Mouse (Mus musculus) MEL (cell line): ENCODE data around the gene CT030661.1. TPM values are rescaled to one million over a fixed set of nuclear protein-coding genes. Genes with fewer than 3 reads are reported as not detected.
A peak's percentile ranks its signal among the peaks of the same experiment; 100 is the strongest.
"Not testable (repeated sequence)": the region's sequence is repeated elsewhere in the genome, so short reads cannot be mapped to it uniquely, and the experiment has no call there.

Experiments
- DNase-seq: peaks from one replicate; pipeline ENCODE4 v3.0.0; 2011; ENCODE audit warnings: low read depth, low spot score
- H3K27ac ChIP-seq: 2 replicates; pipeline ENCODE4 v1.5.1; 2012; ENCODE audit warnings: low read depth, mild to moderate bottlenecking, control low read depth, low read length, moderate library complexity; ENCODE audit not compliant: control insufficient read depth
- H3K27me3 ChIP-seq, 2 experiments: fragments of 150-350 bp in 1 of 2; sonication (generic) in 1 of 2; 2 replicates each; pipeline ENCODE4 v1.6.1; 2012; ENCODE audit warnings: low read length in 2 of 2, mild to moderate bottlenecking in 2 of 2, improper control_type of control experiment in 1 of 2, moderate library complexity in 1 of 2; ENCODE audit not compliant: insufficient read depth in 2 of 2, control insufficient read depth in 1 of 2
- H3K36me3 ChIP-seq, 2 experiments: 2 replicates each; pipeline ENCODE4 v1.6.1; 2012 to 2014; ENCODE audit warnings: low read length in 2 of 2, improper control_type of control experiment in 1 of 2, inconsistent platforms in 1 of 2, mild to moderate bottlenecking in 1 of 2; ENCODE audit not compliant: insufficient read depth in 2 of 2, control insufficient read depth in 1 of 2
- H3K4me1 ChIP-seq, 2 experiments: fragments of 150-350 bp in 1 of 2; sonication (generic) in 1 of 2; 2 replicates each; pipeline ENCODE4 v1.6.1; 2012; ENCODE audit warnings: low read length in 2 of 2, improper control_type of control experiment in 1 of 2, mild to moderate bottlenecking in 1 of 2; ENCODE audit not compliant: insufficient read depth in 2 of 2, control insufficient read depth in 1 of 2
- H3K4me3 ChIP-seq, 2 experiments: fragments of 150-350 bp in 1 of 2; sonication (generic) in 1 of 2; 2 replicates each; pipeline ENCODE4 v1.5.1; 2012; ENCODE audit warnings: low read depth in 2 of 2, low read length in 2 of 2, mild to moderate bottlenecking in 2 of 2, moderate library complexity in 2 of 2, control low read depth in 1 of 2, improper control_type of control experiment in 1 of 2; ENCODE audit not compliant: control insufficient read depth in 1 of 2, insufficient read depth in 1 of 2
- H3K79me2 ChIP-seq: 2 replicates; pipeline ENCODE4 v1.6.1; 2012; ENCODE audit warnings: mild to moderate bottlenecking, low read length, moderate library complexity; ENCODE audit not compliant: control insufficient read depth, poor library complexity, insufficient read depth
- H3K9ac ChIP-seq: 2 replicates; pipeline ENCODE4 v1.6.1; 2012; ENCODE audit warnings: low read depth, mild to moderate bottlenecking, control low read depth, low read length, moderate library complexity; ENCODE audit not compliant: control insufficient read depth, poor library complexity, severe bottlenecking
- H3K9me3 ChIP-seq: fragments of 150-350 bp; sonication (generic); replicated peaks from 2 replicates; pipeline ENCODE4 v1.6.1; 2012; ENCODE audit warnings: mild to moderate bottlenecking, low read length, improper control_type of control experiment, moderate library complexity; ENCODE audit not compliant: insufficient read depth
- E2F4 ChIP-seq: IDR thresholded peaks from 2 replicates; pipeline ENCODE4 v1.6.1; 2011; ENCODE audit warnings: low read depth, low read length, improper control_type of control experiment, borderline replicate concordance
- GABPA ChIP-seq: IDR thresholded peaks from 2 replicates; pipeline ENCODE4 v1.6.1; 2012; ENCODE audit warnings: low read depth, mild to moderate bottlenecking, inconsistent platforms, low read length, improper control_type of control experiment, moderate library complexity
- HCFC1 ChIP-seq: IDR thresholded peaks from 2 replicates; pipeline ENCODE4 v1.6.1; 2012; ENCODE audit warnings: low read depth, mild to moderate bottlenecking, inconsistent platforms, low read length, improper control_type of control experiment, moderate library complexity
- JUND ChIP-seq: IDR thresholded peaks from 2 replicates; pipeline ENCODE4 v1.6.1; 2011; ENCODE audit warnings: low read depth, mild to moderate bottlenecking, improper control_type of control experiment, low read length
- MAX ChIP-seq: IDR thresholded peaks from 2 replicates; pipeline ENCODE4 v1.6.1; 2011; ENCODE audit warnings: low read length, improper control_type of control experiment
- MAZ ChIP-seq: IDR thresholded peaks from 2 replicates; pipeline ENCODE4 v1.6.1; 2012; ENCODE audit warnings: low read depth, mild to moderate bottlenecking, inconsistent platforms, low read length, improper control_type of control experiment
- MXI1 ChIP-seq: IDR thresholded peaks from 2 replicates; pipeline ENCODE4 v1.6.1; 2011; ENCODE audit warnings: mild to moderate bottlenecking, low read depth, low read length, improper control_type of control experiment
- MYC ChIP-seq: IDR thresholded peaks from 2 replicates; pipeline ENCODE4 v1.6.1; 2011; ENCODE audit warnings: low read depth, mild to moderate bottlenecking, low read length, improper control_type of control experiment, moderate library complexity
- NELFE ChIP-seq: IDR thresholded peaks from 2 replicates; pipeline ENCODE4 v1.6.1; 2011; ENCODE audit warnings: low read depth, low read length, improper control_type of control experiment
- NRF1 ChIP-seq: IDR thresholded peaks from 2 replicates; pipeline ENCODE4 v1.6.1; 2014; ENCODE audit warnings: low read depth, mild to moderate bottlenecking, inconsistent platforms, low read length, improper control_type of control experiment, moderate library complexity; ENCODE audit not compliant: poor library complexity, insufficient read depth, severe bottlenecking
- POLR2A ChIP-seq, 2 experiments: IDR thresholded peaks; 2 replicates each; pipeline ENCODE4 v1.6.1; 2011 to 2012; ENCODE audit warnings: low read length in 2 of 2, mild to moderate bottlenecking in 2 of 2, control low read depth in 1 of 2, improper control_type of control experiment in 1 of 2, low read depth in 1 of 2, moderate library complexity in 1 of 2; ENCODE audit not compliant: control insufficient read depth in 1 of 2, insufficient read depth in 1 of 2, poor library complexity in 1 of 2
- POLR2AphosphoS5 ChIP-seq: IDR thresholded peaks from 2 replicates; pipeline ENCODE4 v1.6.1; 2012; ENCODE audit warnings: low read depth, borderline replicate concordance, mild to moderate bottlenecking, inconsistent platforms, low read length, moderate library complexity, mixed read lengths
- RCOR1 ChIP-seq: IDR thresholded peaks from 2 replicates; pipeline ENCODE4 v1.6.1; 2012; ENCODE audit warnings: low read depth, mild to moderate bottlenecking, inconsistent platforms, low read length, improper control_type of control experiment
- TAL1 ChIP-seq: IDR thresholded peaks from 2 replicates; pipeline ENCODE4 v1.6.1; 2012; ENCODE audit warnings: mild to moderate bottlenecking, inconsistent platforms, low read length, moderate library complexity, mixed read lengths
- TBP ChIP-seq: IDR thresholded peaks from 2 replicates; pipeline ENCODE4 v1.8.0; 2011; ENCODE audit warnings: low read depth, low read length, improper control_type of control experiment
- TCF12 ChIP-seq: IDR thresholded peaks from 2 replicates; pipeline ENCODE4 v1.6.1; 2014; ENCODE audit warnings: low read depth, mild to moderate bottlenecking, inconsistent platforms, low read length, improper control_type of control experiment, moderate library complexity
- USF1 ChIP-seq: IDR thresholded peaks from 2 replicates; pipeline ENCODE4 v1.6.1; 2014; ENCODE audit warnings: low read depth, mild to moderate bottlenecking, inconsistent platforms, low read length, improper control_type of control experiment, moderate library complexity
- USF2 ChIP-seq, 2 experiments: IDR thresholded peaks; 2 replicates each; pipeline ENCODE4 v1.6.1; 2011 to 2012; ENCODE audit warnings: improper control_type of control experiment in 2 of 2, low read length in 2 of 2, borderline replicate concordance in 1 of 2, inconsistent platforms in 1 of 2, low read depth in 1 of 2, mild to moderate bottlenecking in 1 of 2; ENCODE audit not compliant: insufficient read depth in 1 of 2
- ZC3H11A ChIP-seq: IDR thresholded peaks from 2 replicates; pipeline ENCODE4 v1.6.1; 2012; ENCODE audit warnings: low read depth, mild to moderate bottlenecking, inconsistent platforms, low read length, improper control_type of control experiment
- polyA plus RNA-seq, 2 experiments: library from polyadenylated mRNA; stranded (reverse) in 1 of 2; unstranded in 1 of 2; fragments of >175 nt in 1 of 2; fragments of >200 nt in 1 of 2; gene quantifications; 2 replicates each; pipeline versions ENCODE4 v1.2.1 to v1.2.4; 2012; ENCODE audit warnings: low replicate concordance in 2 of 2, low read depth in 1 of 2; ENCODE audit not compliant: insufficient read length in 2 of 2, insufficient read depth in 1 of 2, missing spikeins in 1 of 2
- total RNA-seq: library from RNA; depleted of rRNA; stranded (reverse); fragments of 300-350 nt; gene quantifications from 2 replicates; pipeline ENCODE4 v1.2.3, GENCODE M21; 2012; rRNA removed

CT030661.1 gene
- 6.0 and 7.0 TPM in 2 replicates for total RNA-seq
- 1 to 10 TPM in 1 of 2 experiments, not detected in 1; 4.1 TPM for polyA plus RNA-seq

DNA sequence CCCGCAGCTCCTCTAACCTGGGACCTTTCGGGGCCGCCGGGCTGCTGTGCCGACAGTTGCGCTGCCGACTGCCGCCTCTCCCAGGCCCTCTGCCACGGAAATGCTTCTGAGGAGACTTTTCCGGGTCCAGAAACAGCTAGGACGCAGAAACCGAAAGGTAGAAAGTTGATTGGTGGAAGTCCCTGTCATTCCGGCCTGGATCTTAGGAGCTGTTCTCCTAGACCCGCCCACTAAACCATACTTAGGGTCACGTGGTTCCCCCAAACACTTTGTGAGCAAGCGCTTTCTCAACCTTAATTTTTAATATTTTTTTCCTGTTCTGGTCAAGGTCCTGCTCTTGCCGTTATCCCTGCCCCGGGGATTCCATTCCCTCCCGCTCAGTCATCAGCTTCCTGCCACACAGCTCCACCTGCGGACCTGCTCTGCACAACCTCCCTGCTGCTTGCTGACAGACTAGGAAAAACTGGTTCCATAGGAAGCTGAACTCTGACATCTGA is at the start of gene CT030661.1:
CT030661.1 (minus strand) TSS at position 108 of the 497 bp plus-strand sequence.
- H3K4me1 ChIP-seq, H3K9me3 ChIP-seq, H3K79me2 ChIP-seq, H3K36me3 ChIP-seq, H3K27me3 ChIP-seq: not testable (repeated sequence)
- peak within 1 kb of the TSS; percentile 64 to 100 for H3K4me3 ChIP-seq
- H3K9ac ChIP-seq = peak within 1 kb of the TSS; percentile 69
- DNase-seq = peak; percentile 98
- TF ChIP-seq NRF1 = 0 out of 2 replicates have a peak, but pooled peaks have one; percentile 5
- peak; percentile 48; the same call in 1 of the 2 replicates for TF ChIP-seq MXI1
- peak; percentile 88 for TF ChIP-seq USF1
- TF ChIP-seq NELFE = 0 out of 2 replicates have a peak, but pooled peaks have one; percentile 27
- TF ChIP-seq MAX = peak; percentile 83
- TF ChIP-seq TBP = peak; percentile 66
- TF ChIP-seq POLR2A (IDR thresholded peaks at IDR 0.05; ENCODE audit: control insufficient read depth in 1 of 2, insufficient read depth in 1 of 2, low read depth in 1 of 2, low read length in 2 of 2, poor library complexity in 1 of 2) = peak in 1 of 2 experiments; percentile 31; a peak in 1 of 4 replicates
- TF ChIP-seq USF2 (IDR thresholded peaks at IDR 0.05; ENCODE audit: borderline replicate concordance in 1 of 2, insufficient read depth in 1 of 2, low read depth in 1 of 2, low read length in 2 of 2) = peak in 1 of 2 experiments; percentile 75; a peak in 2 of 4 replicates
- H3K27ac ChIP-seq = peak within 1 kb of the TSS; percentile 46

DNA sequence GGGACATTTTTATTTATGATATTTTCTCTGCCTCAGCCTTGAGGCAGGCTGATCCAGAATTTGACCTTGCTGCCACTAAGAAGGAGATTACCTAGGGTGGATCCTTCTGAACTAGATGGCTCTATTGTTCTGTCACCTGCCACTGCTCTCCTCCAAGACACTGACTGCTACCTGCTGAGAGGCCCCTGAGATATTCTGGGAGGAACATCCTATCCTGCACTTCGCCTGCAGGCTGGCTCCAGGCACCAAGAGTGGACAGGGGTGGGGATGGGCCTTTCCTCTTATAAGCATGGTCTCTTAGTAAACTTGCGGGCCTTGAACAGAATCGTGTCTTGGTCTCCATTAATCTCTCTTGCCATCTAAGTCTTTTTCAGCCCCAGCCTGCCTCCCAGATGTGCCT is 49.3 kb upstream of the CT030661.1 start:
- H3K79me2 ChIP-seq = peaks cover 17% of the 10 kb centered on the region
- peaks cover 1 to 5% of the 10 kb centered on the region in 2 experiments; a peak in 3 of 4 replicates for H3K36me3 ChIP-seq
- no peak overlapping the region for H3K4me3 ChIP-seq
- TF ChIP-seq TAL1 (no peak), ZC3H11A (no peak), POLR2AphosphoS5 (no peak), HCFC1 (no peak), GABPA (no peak), JUND (no peak), RCOR1 (no peak), MAZ (no peak), USF2 (IDR thresholded peaks at IDR 0.05; ENCODE audit: borderline replicate concordance in 1 of 2, insufficient read depth in 1 of 2, low read depth in 1 of 2, low read length in 2 of 2) (no peak), E2F4 (no peak), MYC (no peak), TCF12 (no peak)
- H3K9me3 ChIP-seq = no peaks in the 10 kb centered on the region; the same call in 1 of the 2 replicates
- no peak overlapping the region for H3K27ac ChIP-seq
- no peak overlapping the region for H3K9ac ChIP-seq
- DNase-seq = no peak
- H3K27me3 ChIP-seq = no peaks in the 10 kb centered on the region
- H3K4me1 ChIP-seq = peaks cover 2 to 6% of the 10 kb centered on the region in 2 experiments; a peak in 3 of 4 replicates
